Mouse (Mus musculus): ENCODE data around the gene Ykt6. TPM values are rescaled to one million over a fixed set of nuclear protein-coding genes. Genes with fewer than 3 reads are reported as not detected.

The Ykt6 gene
- total and polyA plus RNA-seq, 2 experiments from 2014 or later: 101 to 181 TPM

GRCm38 (mm10) chr11:5914940-5915339 lies 40.6 kb upstream of the Ykt6 start:
- TF ChIP-seq CTCF (IDR thresholded peaks at IDR 0.05; ENCODE audit: low read depth): no peak
- WGBS: 61% methylated on average over 5 of the region's 5 CpGs
- H3K4me2 ChIP-seq (ENCODE audit: low read depth): no peak overlapping the region
- DNase-seq (no peak), ATAC-seq (no peak)
- no peak overlapping the region for H3K9ac ChIP-seq
- H3K27ac ChIP-seq (ENCODE audit: low read depth, low read length): no peak overlapping the region
- no peaks in the 10 kb centered on the region for H3K4me1 ChIP-seq (ENCODE audit: insufficient read depth)
- no peaks in the 10 kb centered on the region for H3K27me3 ChIP-seq (ENCODE audit: insufficient read depth, low read length)
- H3K36me3 ChIP-seq (ENCODE audit: insufficient read depth): no peaks in the 10 kb centered on the region
- no peaks in the 10 kb centered on the region for H3K9me3 ChIP-seq (ENCODE audit: low read length)
- H3K4me3 ChIP-seq (ENCODE audit: low read depth, low read length): no peak overlapping the region

GRCm38 (mm10) chr11:5915429-5916177 lies 39.9 kb upstream of the Ykt6 start:
- no peak for TF ChIP-seq CTCF (IDR thresholded peaks at IDR 0.05; ENCODE audit: low read depth)
- no peak for ATAC-seq
- H3K4me2 ChIP-seq (ENCODE audit: low read depth): no peak overlapping the region
- H3K9me3 ChIP-seq (ENCODE audit: low read length): no peaks in the 10 kb centered on the region
- H3K27ac ChIP-seq (ENCODE audit: low read depth, low read length): no peak overlapping the region
- no peak for DNase-seq
- no peak overlapping the region for H3K9ac ChIP-seq
- 71% methylated on average over 5 of the region's 5 CpGs for WGBS
- H3K36me3 ChIP-seq (ENCODE audit: insufficient read depth): no peaks in the 10 kb centered on the region
- no peaks in the 10 kb centered on the region for H3K4me1 ChIP-seq (ENCODE audit: insufficient read depth)
- no peaks in the 10 kb centered on the region for H3K27me3 ChIP-seq (ENCODE audit: insufficient read depth, low read length)
- no peak overlapping the region for H3K4me3 ChIP-seq (ENCODE audit: low read depth, low read length)

GRCm38 (mm10) chr11:5916178-5916548 lies 39.3 kb upstream of the Ykt6 start:
- Histone ChIP-seq H3K4me3 (ENCODE audit: low read depth, low read length) (no peak overlapping the region), H3K36me3 (ENCODE audit: insufficient read depth) (no peaks in the 10 kb centered on the region), H3K4me1 (ENCODE audit: insufficient read depth) (no peaks in the 10 kb centered on the region), H3K27ac (ENCODE audit: low read depth, low read length) (no peak overlapping the region), H3K9me3 (ENCODE audit: low read length) (no peaks in the 10 kb centered on the region), H3K9ac (no peak overlapping the region), H3K4me2 (ENCODE audit: low read depth) (no peak overlapping the region), H3K27me3 (ENCODE audit: insufficient read depth, low read length) (no peaks in the 10 kb centered on the region)
- WGBS: 65% methylated on average over 8 of the region's 8 CpGs
- DNase-seq (no peak), ATAC-seq (no peak)
- TF ChIP-seq CTCF (IDR thresholded peaks at IDR 0.05; ENCODE audit: low read depth): no peak

GRCm38 (mm10) chr11:5918111-5918510 lies 37.4 kb upstream of the Ykt6 start:
- Histone ChIP-seq H3K9ac (no peak overlapping the region), H3K4me3 (ENCODE audit: low read depth, low read length) (no peak overlapping the region), H3K27me3 (ENCODE audit: insufficient read depth, low read length) (no peaks in the 10 kb centered on the region), H3K9me3 (ENCODE audit: low read length) (no peaks in the 10 kb centered on the region), H3K27ac (ENCODE audit: low read depth, low read length) (no peak overlapping the region), H3K4me2 (ENCODE audit: low read depth) (no peak overlapping the region), H3K36me3 (ENCODE audit: insufficient read depth) (no peaks in the 10 kb centered on the region), H3K4me1 (ENCODE audit: insufficient read depth) (no peaks in the 10 kb centered on the region)
- TF ChIP-seq CTCF (IDR thresholded peaks at IDR 0.05; ENCODE audit: low read depth): no peak
- no peak for DNase-seq
- ATAC-seq: no peak
- WGBS: 69% methylated on average over 2 of the region's 2 CpGs

GRCm38 (mm10) chr11:5919606-5920005 lies 35.9 kb upstream of the Ykt6 start:
- Histone ChIP-seq H3K36me3 (ENCODE audit: insufficient read depth) (no peaks in the 10 kb centered on the region), H3K4me3 (ENCODE audit: low read depth, low read length) (no peak overlapping the region), H3K4me2 (ENCODE audit: low read depth) (no peak overlapping the region), H3K9me3 (ENCODE audit: low read length) (no peaks in the 10 kb centered on the region), H3K27me3 (ENCODE audit: insufficient read depth, low read length) (no peaks in the 10 kb centered on the region), H3K9ac (no peak overlapping the region), H3K27ac (ENCODE audit: low read depth, low read length) (no peak overlapping the region), H3K4me1 (ENCODE audit: insufficient read depth) (no peaks in the 10 kb centered on the region)
- no peak for ATAC-seq
- DNase-seq: no peak
- no peak for TF ChIP-seq CTCF (IDR thresholded peaks at IDR 0.05; ENCODE audit: low read depth)
- 93% methylated on average over 4 of the region's 4 CpGs for WGBS

- H3K4me2 ChIP-seq (ENCODE audit: low read depth): no peak overlapping the region
- H3K4me3 ChIP-seq (ENCODE audit: low read depth, low read length): no peak overlapping the region
- no peak for DNase-seq
Measured at GRCm38 (mm10) chr11:5920323-5920960, 35.1 kb upstream of the Ykt6 start.

GRCm38 (mm10) chr11:5924699-5925098 lies 30.8 kb upstream of the Ykt6 start:
- DNase-seq (no peak), ATAC-seq (no peak)
- Histone ChIP-seq H3K9me3 (ENCODE audit: low read length) (no peaks in the 10 kb centered on the region), H3K4me1 (ENCODE audit: insufficient read depth) (no peaks in the 10 kb centered on the region), H3K4me3 (ENCODE audit: low read depth, low read length) (no peak overlapping the region), H3K36me3 (ENCODE audit: insufficient read depth) (no peaks in the 10 kb centered on the region), H3K27ac (ENCODE audit: low read depth, low read length) (no peak overlapping the region), H3K27me3 (ENCODE audit: insufficient read depth, low read length) (no peaks in the 10 kb centered on the region), H3K9ac (no peak overlapping the region), H3K4me2 (ENCODE audit: low read depth) (no peak overlapping the region)
- TF ChIP-seq CTCF (IDR thresholded peaks at IDR 0.05; ENCODE audit: low read depth): no peak
- 51% methylated on average over 8 of the region's 8 CpGs for WGBS

More at GRCm38 (mm10) chr11:5920323-5920960, 35.1 kb upstream of the Ykt6 start:
- no peak for TF ChIP-seq CTCF (IDR thresholded peaks at IDR 0.05; ENCODE audit: low read depth)
- H3K27me3 ChIP-seq (ENCODE audit: insufficient read depth, low read length): no peaks in the 10 kb centered on the region
- H3K9ac ChIP-seq: no peak overlapping the region
- 51% methylated on average over 17 of the region's 17 CpGs for WGBS
- H3K27ac ChIP-seq (ENCODE audit: low read depth, low read length): no peak overlapping the region
- no peaks in the 10 kb centered on the region for H3K4me1 ChIP-seq (ENCODE audit: insufficient read depth)
- no peaks in the 10 kb centered on the region for H3K36me3 ChIP-seq (ENCODE audit: insufficient read depth)
- no peaks in the 10 kb centered on the region for H3K9me3 ChIP-seq (ENCODE audit: low read length)
- ATAC-seq: no peak
